Mouse (Mus musculus) splenic B cell, adult 2 months (primary cell): ENCODE measurements at regions not wholly inside any gene's neighbourhood (a gene's known extent, or its start where the extent isn't known, plus 50 kb on each side); places are given as distances from the start of the nearest gene placed in this dataset.
A peak's percentile ranks its signal among the peaks of the same experiment; 100 is the strongest.

Experiments used
- DNase-seq: peaks from one replicate; pipeline ENCODE4 v3.0.0-alpha.2; 2011; ENCODE audit warnings: low read depth, low spot score
- H3K27me3 ChIP-seq: 2 replicates; pipeline ENCODE4 v1.6.1; 2012; ENCODE audit warnings: mild to moderate bottlenecking, low read length, moderate library complexity, mixed read lengths; ENCODE audit not compliant: control insufficient read depth, poor library complexity, insufficient read depth, severe bottlenecking
- H3K36me3 ChIP-seq: 2 replicates; pipeline ENCODE4 v1.6.1; 2012; ENCODE audit warnings: mild to moderate bottlenecking, low read length, moderate library complexity, mixed read lengths; ENCODE audit not compliant: control insufficient read depth, poor library complexity, insufficient read depth, severe bottlenecking

GRCm38 (mm10) chr6:43021967-43022366 lies 73.1 kb downstream of the Olfr444 start:
- no peaks in the 10 kb centered on the region for H3K36me3 ChIP-seq
- no peaks in the 10 kb centered on the region for H3K27me3 ChIP-seq

More at GRCm38 (mm10) chr6:43021967-43022366, 73.1 kb downstream of the Olfr444 start:
- peak; percentile 4 for DNase-seq
